Mouse (Mus musculus): ENCODE measurements around the gene Olfr624.

- no peak for TF ChIP-seq CTCF (IDR thresholded peaks at IDR 0.05; ENCODE audit: insufficient read depth, low read length)
- TF ChIP-seq POLR2A (IDR thresholded peaks at IDR 0.05; ENCODE audit: borderline replicate concordance, extremely low read depth, low read depth, low read length) = no peak
Observed at GRCm38 (mm10) chr7:103714371-103714770, 43.4 kb upstream of the Olfr624 start, which contains the start of gene Olfr243.
